Mouse (Mus musculus) testis, postnatal 14 days (tissue): ENCODE data around the gene Flot1.

ENCODE experiments used
- DNase-seq: peaks from one replicate; pipeline ENCODE4 v3.0.0; 2021; ENCODE audit warnings: low spot score

Gene Flot1

DNA sequence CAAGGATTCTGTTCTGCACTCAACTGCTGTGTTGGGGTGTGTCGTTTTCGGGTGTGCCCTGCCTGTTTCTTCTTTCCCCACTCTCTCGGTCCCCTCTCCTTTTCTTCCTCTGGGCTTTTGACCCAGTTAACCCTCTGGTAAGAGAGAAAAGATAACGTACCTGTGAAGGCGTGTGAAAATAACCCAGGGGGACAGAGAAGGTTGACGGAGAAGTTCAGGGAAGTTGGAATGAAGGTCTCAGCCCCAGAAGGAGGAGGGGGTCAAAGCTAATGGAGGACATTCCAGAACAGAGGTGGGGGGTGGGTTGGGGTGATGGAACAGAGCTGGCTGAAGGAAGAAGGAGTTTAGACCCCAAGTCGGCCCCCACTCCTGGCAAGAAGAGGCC lies 45.9 kb downstream of the Flot1 start:
- DNase-seq = no peak

DNA sequence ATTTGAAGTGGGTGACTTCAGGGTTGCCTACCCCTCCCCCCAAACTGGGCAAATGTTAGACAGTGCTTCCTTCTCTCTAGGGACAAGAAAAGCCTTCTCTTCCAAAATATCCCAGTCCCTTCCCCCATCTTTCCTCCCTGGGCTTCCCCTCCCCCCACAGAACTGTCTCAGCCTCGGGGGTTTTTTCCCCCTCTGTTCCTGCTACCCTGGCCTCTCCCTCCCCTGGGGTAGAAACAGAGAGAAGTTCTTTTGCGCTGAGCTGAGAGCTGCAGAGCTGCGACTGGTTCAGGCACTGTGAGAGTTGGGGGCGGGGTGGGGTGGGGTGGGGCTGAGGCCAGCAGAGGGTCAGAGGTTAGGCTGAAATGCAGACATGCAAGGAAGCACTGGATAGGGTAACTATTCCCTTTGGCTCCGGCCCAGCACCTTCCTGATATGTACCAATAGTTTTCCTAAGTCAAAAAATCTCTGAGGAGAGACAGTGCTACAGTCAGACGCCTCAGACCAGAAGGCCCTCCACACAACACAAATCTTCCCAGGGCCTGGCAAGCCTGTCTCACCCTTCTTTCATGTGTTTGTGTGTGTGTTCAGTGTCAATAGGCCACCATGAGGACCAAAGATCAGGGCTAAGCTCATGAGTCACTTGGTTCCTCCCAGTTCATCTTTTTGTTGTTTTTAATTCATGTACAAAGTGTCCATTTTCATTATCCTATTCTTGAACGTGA lies 46.5 kb downstream of the Flot1 start:
- no peak for DNase-seq

DNA sequence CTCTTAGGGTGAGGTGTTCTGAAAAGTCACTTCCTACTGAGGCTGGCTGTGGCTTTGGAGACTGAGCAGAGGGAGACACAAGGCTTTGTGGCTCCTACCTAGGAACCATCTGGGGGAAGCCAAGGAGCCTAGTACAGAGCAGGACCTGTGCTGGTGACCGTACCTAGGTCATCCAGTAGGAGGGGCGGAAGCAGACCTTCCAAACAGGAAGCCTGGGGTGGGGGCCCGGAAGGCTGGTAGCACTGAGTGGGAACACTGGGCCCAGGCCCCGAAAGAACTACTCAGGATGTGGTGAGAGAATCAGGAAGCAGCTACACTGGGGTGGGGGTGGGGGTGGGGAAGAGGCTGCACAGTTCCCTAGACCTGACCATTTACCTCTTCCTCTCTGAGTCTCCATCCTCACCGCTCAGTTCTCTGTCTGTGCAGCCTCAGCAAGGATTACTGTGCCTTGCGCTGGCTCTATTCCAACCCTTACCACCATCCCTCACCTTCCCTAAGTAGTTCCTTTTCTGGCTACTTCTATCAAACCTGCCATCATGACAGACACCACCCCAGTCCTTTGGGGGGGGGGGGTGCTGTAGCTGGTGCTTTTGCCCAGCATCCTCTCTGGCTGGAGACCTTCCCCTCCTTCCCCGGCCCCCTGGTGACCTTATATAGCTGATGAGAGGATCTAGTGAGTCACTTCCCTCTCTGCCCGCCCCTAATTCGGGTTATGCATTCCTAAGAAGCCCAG lies 47.3 kb downstream of the Flot1 start:
- no peak for DNase-seq

DNA sequence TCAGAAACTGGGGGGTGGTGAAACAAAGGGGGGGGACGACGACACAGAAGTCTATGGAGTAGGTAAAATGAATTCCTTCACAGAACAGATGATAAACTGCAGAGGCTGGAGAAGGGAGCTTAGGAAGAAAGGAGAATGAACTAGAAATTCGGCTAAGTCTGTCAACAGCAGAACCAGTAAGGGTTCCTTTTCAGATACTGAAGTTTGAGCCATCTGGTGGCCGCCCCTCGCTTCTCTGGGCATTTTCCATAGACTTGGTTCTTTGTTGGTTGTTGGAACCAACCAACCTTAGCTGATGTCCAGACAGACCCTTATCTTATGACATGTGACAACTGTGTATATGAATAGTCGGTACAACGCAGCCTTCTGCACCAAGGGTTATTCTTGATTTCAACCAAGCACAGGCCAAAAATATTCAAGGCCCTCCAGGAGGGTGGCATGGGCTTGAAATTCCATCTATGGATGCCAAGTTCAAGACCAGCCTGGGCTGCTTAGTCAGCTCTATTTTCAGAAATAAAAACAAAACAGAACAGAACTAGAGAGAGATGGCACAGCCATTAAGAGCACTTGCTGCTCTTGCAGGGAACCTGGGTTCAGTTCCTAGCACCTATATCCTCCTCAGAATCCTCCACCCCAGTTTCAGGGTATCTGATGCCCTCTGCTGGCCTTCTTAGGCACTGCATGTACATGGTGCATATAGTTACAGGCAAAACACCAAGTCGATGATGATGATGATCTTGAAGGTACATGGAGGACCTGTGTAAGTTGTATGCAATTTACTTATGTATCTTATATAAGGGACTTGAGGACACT lies 48.1 kb downstream of the Flot1 start:
- DNase-seq = no peak

DNA sequence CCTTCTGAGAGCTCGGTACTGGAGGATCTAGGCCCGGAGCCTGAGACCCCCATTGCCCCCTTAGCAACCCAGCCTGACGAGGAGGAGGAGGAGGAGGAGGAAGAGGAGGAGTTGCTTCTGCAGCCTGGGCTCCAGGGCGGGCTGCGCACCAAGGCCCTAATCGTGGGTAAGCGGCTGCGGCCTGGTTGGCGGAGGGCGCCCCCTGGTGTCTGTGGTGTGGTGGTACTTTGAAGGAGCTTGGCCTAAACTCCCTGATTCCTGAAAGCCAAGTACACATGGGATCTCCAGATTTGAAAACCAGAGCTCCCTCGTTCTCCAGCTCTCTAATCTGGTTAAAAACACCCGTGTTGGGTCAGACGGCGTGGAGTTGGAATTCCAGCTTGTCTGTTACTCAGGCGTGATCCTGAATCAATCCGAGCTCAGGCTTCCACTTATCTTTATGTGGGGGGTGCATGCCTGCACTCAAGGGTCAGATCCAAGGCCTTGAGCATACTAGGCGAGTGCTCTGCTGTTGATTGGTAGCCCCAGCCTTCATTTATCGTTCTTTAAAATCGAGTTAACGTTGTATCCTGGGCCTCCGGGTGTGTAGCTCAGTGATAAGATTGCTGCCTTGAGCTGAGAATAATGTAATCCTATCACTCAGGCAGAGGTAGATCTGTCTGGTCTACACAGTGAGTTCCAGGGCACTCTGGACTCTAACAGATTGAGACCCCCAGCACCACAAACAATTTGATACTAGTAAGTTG lies 50.9 kb downstream of the Flot1 start:
- peak; percentile 79 for DNase-seq

DNA sequence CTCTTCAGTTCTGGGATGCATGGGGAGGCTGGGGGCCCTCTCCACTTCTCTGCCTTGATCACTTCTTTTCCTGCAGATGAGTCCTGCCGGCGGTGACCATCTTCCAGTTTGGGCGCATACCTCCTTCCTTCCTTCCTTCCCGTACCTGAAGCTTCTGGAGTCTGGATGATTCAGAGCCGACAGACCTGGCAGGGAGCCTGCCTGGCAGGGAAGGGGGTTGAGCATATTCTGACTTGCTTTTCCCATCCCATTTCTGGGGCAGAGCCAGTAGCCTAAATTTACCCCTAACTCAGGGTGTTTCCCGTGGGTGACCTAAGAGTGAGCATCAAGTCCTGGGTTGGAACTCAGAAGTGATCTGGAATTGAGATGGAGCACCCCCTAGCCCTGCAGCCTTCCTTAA lies 51.7 kb downstream of the Flot1 start:
- DNase-seq = no peak

DNA sequence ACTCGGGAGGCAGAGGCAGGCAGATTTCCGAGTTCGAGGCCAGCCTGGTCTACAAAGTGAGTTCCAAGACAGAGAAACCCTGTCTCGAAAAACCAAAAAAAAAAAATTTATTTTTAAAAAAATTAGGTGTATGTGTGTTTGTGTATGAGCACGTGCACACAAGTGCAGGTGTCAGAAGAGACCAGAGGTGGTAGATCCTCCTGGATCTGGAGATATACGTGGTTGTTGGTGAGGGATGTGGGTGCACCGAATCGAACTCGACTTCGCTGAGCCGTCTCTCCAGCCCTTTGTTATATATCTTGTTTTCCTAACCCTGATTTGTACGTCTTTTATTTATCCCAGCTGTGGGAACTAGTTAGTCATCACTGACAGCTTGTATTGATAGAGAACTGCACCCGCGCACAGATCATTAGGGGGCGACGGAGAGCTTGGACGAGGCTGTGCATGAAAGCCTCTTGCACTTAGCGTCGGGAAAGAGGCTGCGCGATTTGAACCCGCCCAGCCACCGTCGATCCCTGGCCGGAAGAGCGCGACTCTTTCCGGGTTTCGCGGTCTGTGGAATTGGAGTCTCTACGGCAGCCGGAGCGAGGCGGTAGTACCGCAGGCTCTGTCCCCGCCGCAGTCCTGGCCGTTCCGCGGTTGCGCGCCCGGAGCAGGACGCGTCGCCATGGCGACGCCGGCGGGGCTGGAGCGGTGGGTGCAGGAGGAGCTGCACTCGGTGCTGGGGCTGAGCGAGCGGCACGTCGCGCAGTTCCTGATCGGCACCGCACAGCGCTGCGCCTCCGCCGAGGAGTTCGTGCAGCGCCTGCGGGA lies 56.4 kb downstream of the Flot1 start, which contains the start of gene Dhx16:
Gene Dhx16 (plus strand): TSS at position 575 of the 813 bp plus-strand sequence.
- peak; percentile 91 for DNase-seq
